Mouse (Mus musculus) CH12.LX (cell line): Measurements from ENCODE around the gene Cars. TPM values are rescaled to one million over a fixed set of nuclear protein-coding genes. Genes with fewer than 3 reads are reported as not detected.

ENCODE experiments used
- DNase-seq: peaks from one replicate; pipeline ENCODE4 v3.0.0-alpha.2; 2013; ENCODE audit errors: extremely low read depth
- H3K27ac ChIP-seq: 2 replicates; pipeline ENCODE4 v1.5.1; 2012; ENCODE audit warnings: low read depth, mild to moderate bottlenecking, control low read depth, moderate library complexity; ENCODE audit not compliant: insufficient read depth
- H3K27me3 ChIP-seq: replicated peaks from 2 replicates; pipeline ENCODE3; 2012; ENCODE audit warnings: inconsistent platforms
- H3K36me3 ChIP-seq, 2 experiments: replicated peaks in 1 of 2; 2 replicates each; pipeline versions ENCODE3 to v1.6.1; 2012; ENCODE audit warnings: inconsistent platforms in 1 of 2, low read length in 1 of 2, mild to moderate bottlenecking in 1 of 2, mixed read lengths in 1 of 2, moderate library complexity in 1 of 2; ENCODE audit not compliant: control insufficient read depth in 1 of 2, insufficient read depth in 1 of 2
- H3K4me1 ChIP-seq, 2 experiments: 2 replicates each; pipeline ENCODE4 v1.6.1; 2012; ENCODE audit warnings: inconsistent platforms in 1 of 2, moderate library complexity in 1 of 2; ENCODE audit not compliant: insufficient read depth in 2 of 2, control insufficient read depth in 1 of 2
- H3K4me2 ChIP-seq: 2 replicates; pipeline ENCODE4 v1.6.1; 2012; ENCODE audit warnings: low read depth, mild to moderate bottlenecking, control low read depth; ENCODE audit not compliant: poor library complexity, insufficient read depth, severe bottlenecking
- H3K4me3 ChIP-seq, 3 experiments: fragments of 150-350 bp in 1 of 3; sonication (generic) in 1 of 3; replicated peaks in 1 of 3; 2 replicates each; pipeline versions ENCODE3 to v1.5.1; 2011 to 2012; ENCODE audit warnings: low read depth in 2 of 3, low read length in 2 of 3, mild to moderate bottlenecking in 2 of 3, moderate library complexity in 2 of 3, control low read depth in 1 of 3, improper control_type of control experiment in 1 of 3, inconsistent platforms in 1 of 3, mixed read lengths in 1 of 3; ENCODE audit not compliant: poor library complexity in 1 of 3
- H3K79me2 ChIP-seq: replicated peaks from 2 replicates; pipeline ENCODE4 v1.6.1; 2012; ENCODE audit warnings: mild to moderate bottlenecking, moderate library complexity; ENCODE audit not compliant: control insufficient read depth, poor library complexity, insufficient read depth, severe bottlenecking; ENCODE audit errors: extremely low read depth
- H3K9ac ChIP-seq: 2 replicates; pipeline ENCODE4 v1.6.1; 2012; ENCODE audit warnings: low read depth, mild to moderate bottlenecking, control low read depth, moderate library complexity; ENCODE audit not compliant: insufficient read depth
- H3K9me3 ChIP-seq: replicated peaks from 2 replicates; pipeline ENCODE3; 2012; ENCODE audit warnings: low read length, inconsistent platforms, mixed read lengths
- CTCF ChIP-seq, 2 experiments: IDR thresholded peaks in 1 of 2; conservative IDR thresholded peaks in 1 of 2; 2 replicates each; pipeline ENCODE4 v1.5.1; 2011 to 2012; ENCODE audit warnings: low read depth in 2 of 2, low read length in 2 of 2, improper control_type of control experiment in 1 of 2, inconsistent platforms in 1 of 2, mild to moderate bottlenecking in 1 of 2, moderate library complexity in 1 of 2
- POLR2AphosphoS2 ChIP-seq: IDR thresholded peaks from 2 replicates; pipeline ENCODE4 v1.6.1; 2011; ENCODE audit warnings: low read depth, low read length, improper control_type of control experiment
- TBP ChIP-seq: conservative IDR thresholded peaks from 2 replicates; pipeline ENCODE4 v1.6.1; 2011; ENCODE audit warnings: low read depth, low read length, improper control_type of control experiment
- USF1 ChIP-seq: IDR thresholded peaks from 2 replicates; pipeline ENCODE4 v1.6.1; 2014; ENCODE audit warnings: low read depth, mild to moderate bottlenecking, inconsistent platforms, low read length, improper control_type of control experiment
- USF2 ChIP-seq: conservative IDR thresholded peaks from 2 replicates; pipeline ENCODE4 v1.6.1; 2011; ENCODE audit warnings: low read depth, low read length, improper control_type of control experiment
- dilution Hi-C: fragments of 300-500 bp; cut with MboI; formaldehyde crosslinking; loops from 2 replicates; pipeline ENCODE4 v1.14.3; 2020; ENCODE audit warnings: low sequenced_read_pairs; ENCODE audit not compliant: extremely low pct_unique_long_range_greater_than_20kb, extremely low pct_ligation_motif_present
- in situ Hi-C: fragments of 300-500 bp; cut with MboI; formaldehyde crosslinking; loops from 3 replicates; pipeline ENCODE4 v1.14.3; 2019; ENCODE audit warnings: low sequenced_read_pairs, low pct_ligation_motif_present, low pct_unique_long_range_greater_than_20kb, mixed read lengths
- polyA plus RNA-seq: library from polyadenylated mRNA; unstranded; fragments of >175 nt; gene quantifications from 2 replicates; pipeline ENCODE4 v1.2.1, GENCODE M21; 2012; ENCODE audit warnings: low read depth; ENCODE audit not compliant: insufficient read length
- total RNA-seq, 2 experiments: library from RNA; depleted of rRNA; stranded (reverse); fragments of 300-350 nt in 1 of 2; fragments of >200 nt in 1 of 2; gene quantifications; 2 replicates each; pipeline ENCODE4 v1.2.3; 2012 to 2014

Gene Cars
- total and polyA plus RNA-seq, 3 experiments = 118 to 222 (median 170) TPM

DNA sequence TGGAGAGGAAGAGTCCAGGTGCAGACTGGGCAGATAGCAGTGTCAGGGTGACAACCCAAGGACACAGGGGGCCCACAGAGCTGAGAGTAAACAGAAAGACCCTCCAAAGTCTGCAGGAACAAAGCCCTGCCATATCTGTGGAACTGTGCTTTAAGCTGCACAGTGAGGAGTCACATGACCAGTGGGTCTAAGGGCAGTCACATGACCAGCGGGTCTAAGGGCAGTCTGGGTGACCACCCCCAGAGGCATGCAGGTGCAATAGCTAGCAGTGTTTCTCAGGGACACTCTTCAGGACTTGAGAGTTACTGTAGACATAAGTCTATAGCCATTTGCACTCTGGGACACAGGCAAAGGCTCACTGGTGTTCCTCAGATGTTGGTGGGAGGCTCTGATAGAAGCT lies 90.3 kb downstream of the Cars start:
- Histone ChIP-seq H3K9me3 (no peaks in the 10 kb centered on the region), H3K4me1 (no peaks in the 10 kb centered on the region)
- TF ChIP-seq TBP = no peak
- TF ChIP-seq USF2 = peak; percentile 23; the same call in 1 of the 2 replicates
- no peak for TF ChIP-seq CTCF (conservative IDR thresholded peaks at IDR 0.05 in 1 of 2, IDR thresholded peaks at IDR 0.05 in 1 of 2; ENCODE audit: low read depth in 2 of 2, low read length in 2 of 2)
- TF ChIP-seq POLR2AphosphoS2 = no peak
- TF ChIP-seq USF1 = no peak; the same call in 1 of the 2 replicates
- TF ChIP-seq, all 38 proteins: peak for 1
- peaks cover 14 to 27% of the 10 kb centered on the region in 2 experiments for H3K36me3 ChIP-seq
- in situ Hi-C loops (no loop called here), dilution Hi-C loops (no loop called here)
- H3K27ac ChIP-seq = no peak overlapping the region
- DNase-seq = no peak
- no peak overlapping the region for H3K9ac ChIP-seq
- H3K27me3 ChIP-seq = peaks cover 6% of the 10 kb centered on the region
- H3K4me2 ChIP-seq = no peak overlapping the region
- no peak overlapping the region for H3K4me3 ChIP-seq
- no peaks in the 10 kb centered on the region for H3K79me2 ChIP-seq

Other genes starting within 250 kb of the Cars start
- gene Cdkn1c, start 139.0 kb downstream of the Cars start, total RNA-seq (2012; rRNA removed) = not detected in 2 replicates
- gene Cdkn1c, start 139.0 kb downstream of the Cars start, total RNA-seq (2014; rRNA removed) = not detected in 2 replicates
- gene Cdkn1c, start 139.0 kb downstream of the Cars start, polyA plus RNA-seq = not detected in 2 replicates
- gene Slc22a18, start 126.4 kb downstream of the Cars start, total RNA-seq (2012; rRNA removed) = 0.21 and 0.76 TPM in 2 replicates
- 0.48 and 0.72 TPM in 2 replicates for gene Slc22a18, start 126.4 kb downstream of the Cars start, total RNA-seq (2014; rRNA removed)
- gene Slc22a18, start 126.4 kb downstream of the Cars start, polyA plus RNA-seq = 1.7 and 2.0 TPM in 2 replicates
- not detected in 2 replicates for gene Phlda2, start 96.9 kb downstream of the Cars start, total RNA-seq (2012; rRNA removed)
- not detected in 2 replicates for gene Phlda2, start 96.9 kb downstream of the Cars start, total RNA-seq (2014; rRNA removed)
- not detected in 2 replicates for gene Phlda2, start 96.9 kb downstream of the Cars start, polyA plus RNA-seq
- gene Nap1l4, start 51.0 kb downstream of the Cars start, total RNA-seq (2012; rRNA removed) = 121 and 139 TPM in 2 replicates
- gene Nap1l4, start 51.0 kb downstream of the Cars start, total RNA-seq (2014; rRNA removed) = 168 and 175 TPM in 2 replicates
- 154 and 209 TPM in 2 replicates for gene Nap1l4, start 51.0 kb downstream of the Cars start, polyA plus RNA-seq
- 7.5 and 8.3 TPM in 2 replicates for gene Tnfrsf26, start 28.6 kb upstream of the Cars start, total RNA-seq (2012; rRNA removed)
- gene Tnfrsf26, start 28.6 kb upstream of the Cars start, total RNA-seq (2014; rRNA removed) = 8.3 and 10.6 TPM in 2 replicates
- 5.4 and 5.7 TPM in 2 replicates for gene Tnfrsf26, start 28.6 kb upstream of the Cars start, polyA plus RNA-seq
- gene Tnfrsf22, start 49.6 kb upstream of the Cars start, total RNA-seq (2012; rRNA removed) = 3.8 and 3.9 TPM in 2 replicates
- gene Tnfrsf22, start 49.6 kb upstream of the Cars start, total RNA-seq (2014; rRNA removed) = 1.7 and 5.2 TPM in 2 replicates
- gene Tnfrsf22, start 49.6 kb upstream of the Cars start, polyA plus RNA-seq = 7.6 and 8.7 TPM in 2 replicates
- 0.08 TPM in 1 of 2 replicates, not detected in the other for gene Tnfrsf23, start 85.8 kb upstream of the Cars start, total RNA-seq (2012; rRNA removed)
- not detected in 2 replicates for gene Tnfrsf23, start 85.8 kb upstream of the Cars start, total RNA-seq (2014; rRNA removed)
- 0.60 and 0.71 TPM in 2 replicates for gene Tnfrsf23, start 85.8 kb upstream of the Cars start, polyA plus RNA-seq
- 1.7 and 2.0 TPM in 2 replicates for gene Osbpl5, start 156.9 kb upstream of the Cars start, total RNA-seq (2012; rRNA removed)
- gene Osbpl5, start 156.9 kb upstream of the Cars start, total RNA-seq (2014; rRNA removed) = 0.66 and 1.1 TPM in 2 replicates
- gene Osbpl5, start 156.9 kb upstream of the Cars start, polyA plus RNA-seq = 1.6 and 2.2 TPM in 2 replicates
- gene Mrgprg, start 166.9 kb upstream of the Cars start, total RNA-seq (2012; rRNA removed) = not detected in 2 replicates
- gene Mrgprg, start 166.9 kb upstream of the Cars start, total RNA-seq (2014; rRNA removed) = not detected in 2 replicates
- not detected in 2 replicates for gene Mrgprg, start 166.9 kb upstream of the Cars start, polyA plus RNA-seq
- 1.3 and 1.5 TPM in 2 replicates for gene Mrgpre, start 184.4 kb upstream of the Cars start, total RNA-seq (2012; rRNA removed)
- 0.26 and 0.68 TPM in 2 replicates for gene Mrgpre, start 184.4 kb upstream of the Cars start, total RNA-seq (2014; rRNA removed)
- gene Mrgpre, start 184.4 kb upstream of the Cars start, polyA plus RNA-seq = 3.0 and 3.5 TPM in 2 replicates
- gene Nadsyn1, start 222.8 kb upstream of the Cars start, total RNA-seq (2012; rRNA removed) = 8.0 and 11.7 TPM in 2 replicates
- gene Nadsyn1, start 222.8 kb upstream of the Cars start, total RNA-seq (2014; rRNA removed) = 7.9 and 8.6 TPM in 2 replicates
- gene Nadsyn1, start 222.8 kb upstream of the Cars start, polyA plus RNA-seq = 5.1 and 5.4 TPM in 2 replicates
- gene Dhcr7, start 223.1 kb upstream of the Cars start, total RNA-seq (2012; rRNA removed) = 17.3 and 18.1 TPM in 2 replicates
- 17.7 and 22.1 TPM in 2 replicates for gene Dhcr7, start 223.1 kb upstream of the Cars start, total RNA-seq (2014; rRNA removed)
- gene Dhcr7, start 223.1 kb upstream of the Cars start, polyA plus RNA-seq = 46.9 and 60.3 TPM in 2 replicates